Comparison of ENCODE assay signal across 9 mouse cellular contexts in genomic region chr11:76523356-76523755, GRCm38 (mm10).
DNase-seq lines count a peak whose midpoint lies in the region; ATAC-seq lines count a peak whose summit lies in the region.
"Had no signal": no experiment of that assay in that cellular context is flagged by ENCODE, and none has a peak within 500 bp of the region (broad histone marks: within the 10 kb centered on the region; RNA-seq: fewer than 3 reads in every experiment).

No protein-coding gene starts in this region.

- no peaks in the 10 kb centered on the region for H3K36me3 ChIP-seq in midbrain, embryonic 11.5 days (ENCODE audit: control insufficient read depth, insufficient read depth, low read length)

- peak overlapping the region; percentile 51 for H3K27ac ChIP-seq in midbrain, embryonic 11.5 days (ENCODE audit: low read depth, low read length)

- no peaks in the 10 kb centered on the region for H3K9me3 ChIP-seq in midbrain, embryonic 11.5 days (ENCODE audit: control insufficient read depth, low read length)
- H3K9me3 ChIP-seq: megakaryocyte, embryonic 14.5 days had no signal

- no peak overlapping the region for H3K4me3 ChIP-seq in midbrain, embryonic 11.5 days (ENCODE audit: low read depth, low read length)
- H3K4me3 ChIP-seq: megakaryocyte, embryonic 14.5 days had no signal

- ATAC-seq in midbrain, embryonic 11.5 days (ENCODE audit: low FRiP score): peak; percentile 81

- WGBS in midbrain, embryonic 11.5 days: 3% methylated on average over 4 of the region's 4 CpGs

- no peak overlapping the region for H3K9ac ChIP-seq in midbrain, embryonic 11.5 days (ENCODE audit: low read length)

- H3K4me1 ChIP-seq in midbrain, embryonic 11.5 days (ENCODE audit: control insufficient read depth, insufficient read depth, low read length): peaks cover 15% of the 10 kb centered on the region

- DNase-seq in cerebellum, postnatal 14 days: peak; percentile 60 to 69
- no peak for DNase-seq in cerebellum, adult 9-11 months
- DNase-seq in MN1 (ENCODE audit: low spot score): peak; percentile 86
- peak; percentile 61 for DNase-seq in forelimb bud, embryonic 11.5 days (ENCODE audit: low read depth, low spot score)
- DNase-seq in midbrain, embryonic 11.5 days (ENCODE audit: low spot score, missing footprints): peak; percentile 92
- no peak for DNase-seq in c-Kit-positive CD71-positive TER-119-positive erythroid progenitor cells, embryonic 14.5 days (ENCODE audit: low spot score)
- no peak for DNase-seq in urinary bladder, postnatal 14 days (ENCODE audit: low spot score)
- DNase-seq in cerebellum, postnatal 4 days (ENCODE audit: low spot score in 2 of 2): no peak

- no peaks in the 10 kb centered on the region for H3K27me3 ChIP-seq in midbrain, embryonic 11.5 days (ENCODE audit: control insufficient read depth, insufficient read depth, low read length)

- 0 out of 2 replicates have a peak overlapping the region, but pooled peaks have one; percentile 9 for H3K4me2 ChIP-seq in midbrain, embryonic 11.5 days

Comparison
In these comparisons a context has a peak if more than half of its experiments do, and no peak if none do; other contexts are left out.
1. DNase-seq: peak in cerebellum, postnatal 14 days (2 of 2), MN1 (single experiment), forelimb bud, embryonic 11.5 days (single experiment) and midbrain, embryonic 11.5 days (single experiment); none in cerebellum, adult 9-11 months (single experiment), c-Kit-positive CD71-positive TER-119-positive erythroid progenitor cells, embryonic 14.5 days (single experiment), urinary bladder, postnatal 14 days (single experiment) and cerebellum, postnatal 4 days (0 of 2).